Mouse (Mus musculus): ENCODE measurements around the gene Gm10197.
"Not testable (repeated sequence)": the region's sequence is repeated elsewhere in the genome, so short reads cannot be mapped to it uniquely, and the experiment has no call there.

Gm10197 gene

DNA sequence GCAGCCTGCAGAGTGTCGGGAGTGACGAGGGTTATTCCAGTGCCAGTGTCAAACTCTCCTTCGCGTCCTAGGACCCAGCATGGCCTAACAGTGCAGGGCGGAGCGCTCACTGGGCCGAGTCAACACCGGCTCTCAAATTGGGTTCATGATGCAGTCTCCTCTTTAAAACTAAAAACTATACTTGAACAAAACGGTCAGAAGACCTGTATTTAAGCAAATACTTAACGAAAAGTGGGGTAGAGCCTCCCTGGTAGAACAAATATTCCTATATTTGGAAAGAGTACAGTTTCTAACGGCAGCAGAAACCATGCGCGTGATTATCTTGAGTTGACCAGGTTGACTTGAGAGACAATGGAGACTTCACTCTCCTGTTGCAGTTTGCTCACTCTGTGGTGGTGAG lies at the start of gene Gm10197:
Gm10197 (minus strand) TSS at position 101 of the 400 bp plus-strand sequence.
- no peak for DNase-seq

- peak; percentile 39 for DNase-seq
These were observed 49.5 kb upstream of the Gm10197 start for GRCm38 (mm10) chr19:53420924-53421582.

DNA sequence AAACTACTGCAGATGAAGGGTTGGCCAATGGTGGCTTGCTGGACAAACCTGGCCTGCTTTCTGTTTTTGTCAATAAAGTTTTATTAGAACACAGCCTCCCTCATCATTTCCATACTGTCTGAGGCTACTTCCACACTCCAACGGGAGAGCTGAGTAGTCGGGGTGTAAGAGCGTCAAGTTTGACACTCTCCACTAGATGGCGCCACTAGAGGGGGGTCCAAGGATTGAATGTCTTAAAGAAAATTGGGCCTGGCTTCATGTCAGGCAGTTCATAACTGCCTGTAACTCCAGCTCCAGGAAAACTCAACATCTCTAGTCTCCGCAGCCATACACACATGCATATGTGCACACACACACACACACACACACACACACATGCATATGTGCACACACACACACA lies 48.3 kb upstream of the Gm10197 start:
- no peak for DNase-seq

- peak; percentile 62 for DNase-seq
These were observed 43.6 kb upstream of the Gm10197 start for GRCm38 (mm10) chr19:53415198-53415597.

- DNase-seq = no peak
These were observed 43.1 kb upstream of the Gm10197 start for GRCm38 (mm10) chr19:53414650-53415049.

DNA sequence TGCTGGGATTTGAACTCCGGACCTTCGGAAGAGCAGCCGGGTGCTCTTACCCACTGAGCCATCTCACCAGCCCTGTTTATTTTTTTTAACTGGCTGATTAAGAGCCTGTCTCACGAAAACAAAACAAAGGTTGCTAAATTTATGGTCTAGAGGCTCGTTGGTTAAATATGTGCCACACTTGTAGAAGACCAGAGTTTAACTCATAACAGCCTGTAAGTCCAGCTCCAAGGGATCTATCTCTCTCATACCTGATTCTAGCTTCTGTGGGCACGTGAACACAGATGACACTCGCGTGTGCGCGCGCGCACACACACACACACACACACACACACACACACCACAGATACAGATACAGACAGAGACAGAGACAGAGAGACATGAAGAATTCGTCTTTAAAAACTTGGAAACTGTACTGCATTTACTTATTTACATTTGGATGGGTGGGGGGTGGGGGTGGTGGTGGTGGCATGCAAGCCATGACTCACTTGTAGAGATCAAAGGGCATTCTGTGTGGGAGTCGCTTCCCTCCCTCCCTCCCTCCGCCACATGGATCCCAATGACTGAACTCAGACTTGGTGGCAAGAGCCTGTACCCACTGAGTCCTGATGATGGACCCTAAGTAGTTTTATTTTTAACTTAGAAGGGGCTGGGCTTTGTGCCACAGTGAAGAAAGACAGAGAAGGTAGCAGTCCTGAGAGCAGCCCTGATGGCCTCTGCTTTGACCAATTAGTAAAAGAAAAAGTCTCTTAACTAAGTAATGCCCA lies 42.2 kb upstream of the Gm10197 start:
- DNase-seq = no peak

- peak; percentile 58 for DNase-seq
These were observed 40.7 kb upstream of the Gm10197 start for GRCm38 (mm10) chr19:53412149-53412848.

GRCm38 (mm10) chr19:53409663-53410307 lies 38.2 kb upstream of the Gm10197 start:
- no peak for DNase-seq

DNA sequence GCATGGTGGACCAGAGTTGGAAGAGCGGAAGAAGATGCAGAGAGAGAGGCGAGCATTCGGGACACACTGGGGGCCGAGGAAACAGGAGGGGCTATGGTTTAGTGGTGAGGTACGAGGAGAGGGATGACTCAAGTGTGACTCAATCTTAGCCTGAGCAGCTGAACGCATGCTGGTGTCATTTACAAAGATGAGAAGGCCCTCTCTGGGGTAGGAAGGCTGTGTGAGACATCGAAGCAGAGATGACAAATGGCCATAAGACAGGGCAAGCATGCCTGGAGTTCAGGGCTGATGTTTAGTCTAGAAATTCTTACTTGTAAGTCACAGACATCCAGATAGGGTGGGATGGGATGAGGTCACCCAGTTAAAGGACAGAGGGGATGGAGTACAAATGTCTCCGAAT lies 36.8 kb upstream of the Gm10197 start:
- no peak for DNase-seq

DNA sequence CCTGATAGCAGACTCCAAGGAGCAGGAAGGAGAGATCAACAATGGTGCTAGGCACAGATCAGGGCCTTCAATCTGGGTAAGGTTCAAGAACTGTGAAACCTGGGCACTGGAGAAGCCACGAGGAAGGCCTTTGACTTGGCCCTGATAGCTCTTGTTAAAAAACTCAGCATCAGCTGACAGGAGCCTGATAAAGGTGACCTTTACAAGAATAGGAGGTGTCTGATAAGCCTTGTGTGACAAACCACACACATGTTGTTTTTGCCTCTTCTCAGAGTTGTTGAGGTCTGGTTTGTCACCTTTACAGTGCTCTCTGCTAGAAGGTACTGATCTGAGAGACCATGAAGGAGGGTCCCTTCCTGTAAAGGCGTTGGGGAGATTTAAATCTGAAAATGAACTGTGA lies 35.8 kb upstream of the Gm10197 start:
- no peak for DNase-seq

DNA sequence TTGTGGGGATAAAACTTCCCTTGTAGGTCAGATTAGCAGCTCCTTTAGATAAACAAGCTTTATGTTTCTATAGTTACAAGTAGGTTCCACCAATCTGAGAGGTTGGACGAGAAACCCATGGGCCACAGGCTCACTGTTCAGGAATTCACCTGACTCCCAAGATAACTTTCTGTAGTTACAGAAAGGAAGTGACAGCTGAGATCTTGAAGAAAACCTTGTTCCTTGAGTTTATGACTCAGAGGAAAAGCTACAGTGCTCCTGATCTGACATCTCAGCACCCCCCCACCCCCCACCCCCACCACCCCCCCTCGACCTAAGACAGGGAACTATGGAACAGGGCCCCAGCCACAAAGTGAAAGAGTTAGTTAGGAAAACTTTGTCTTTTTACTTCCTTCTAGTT lies 34.2 kb upstream of the Gm10197 start:
- DNase-seq = no peak

DNA sequence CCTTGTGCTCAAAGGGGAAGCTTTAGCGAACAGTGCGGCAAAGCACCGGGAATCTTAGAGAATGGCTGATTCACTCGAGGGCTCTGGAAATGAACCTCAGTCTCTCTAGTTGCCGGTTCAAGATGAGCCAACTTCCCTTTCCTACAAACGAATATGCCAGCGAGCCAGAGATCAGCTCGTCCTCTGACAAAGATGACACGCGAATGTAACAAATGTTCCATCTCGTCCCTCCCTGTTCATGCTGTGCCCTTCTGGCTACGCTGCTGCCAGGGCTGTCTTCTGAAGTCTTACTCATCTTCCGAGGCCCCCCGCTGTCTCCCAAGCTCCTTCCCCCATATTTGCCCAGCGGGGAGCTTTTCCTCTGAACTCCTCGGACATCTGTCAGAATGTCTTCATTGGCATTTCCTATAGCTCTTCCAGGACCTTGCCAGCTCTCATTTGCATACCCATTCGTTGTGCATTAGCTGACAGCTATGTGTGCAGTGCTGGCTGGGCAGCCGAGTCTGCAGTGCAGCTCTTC lies 33.3 kb upstream of the Gm10197 start:
- no peak for DNase-seq

- DNase-seq = no peak
These were observed 32.8 kb upstream of the Gm10197 start for GRCm38 (mm10) chr19:53404219-53404836.

DNA sequence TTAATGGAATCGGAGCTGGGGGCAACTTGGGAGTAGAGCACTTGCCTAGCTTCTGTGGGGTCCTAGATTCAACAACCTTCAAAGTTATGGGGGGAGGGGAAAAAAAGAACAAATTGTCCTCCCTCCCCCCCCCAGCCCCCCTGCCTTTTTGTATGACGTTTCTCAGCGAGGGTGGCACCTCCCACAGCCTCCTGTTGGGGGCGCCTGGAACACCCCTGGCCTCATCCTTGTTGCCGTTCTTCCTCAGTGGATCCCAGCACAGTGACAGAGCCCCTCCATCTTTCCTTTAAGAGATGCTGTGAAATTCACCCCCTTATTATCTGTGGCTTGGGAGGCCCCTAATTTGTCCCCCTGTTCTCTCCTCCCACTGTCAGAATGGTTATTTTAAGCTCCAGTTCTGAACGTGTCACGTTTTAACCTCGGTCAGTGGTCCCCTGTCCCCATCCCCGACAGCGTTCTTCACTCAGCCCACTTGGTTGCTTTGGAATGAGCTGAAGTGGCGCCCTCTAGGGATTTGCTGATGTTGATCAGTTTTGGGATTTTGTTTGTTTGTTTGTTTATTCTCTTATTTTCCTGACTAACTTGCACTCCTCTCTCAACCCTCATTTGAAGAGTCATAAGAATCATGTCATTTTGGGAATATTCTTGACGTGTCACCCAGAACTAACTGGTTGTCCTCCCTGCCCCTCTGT lies 31.3 kb upstream of the Gm10197 start:
- no peak for DNase-seq

DNA sequence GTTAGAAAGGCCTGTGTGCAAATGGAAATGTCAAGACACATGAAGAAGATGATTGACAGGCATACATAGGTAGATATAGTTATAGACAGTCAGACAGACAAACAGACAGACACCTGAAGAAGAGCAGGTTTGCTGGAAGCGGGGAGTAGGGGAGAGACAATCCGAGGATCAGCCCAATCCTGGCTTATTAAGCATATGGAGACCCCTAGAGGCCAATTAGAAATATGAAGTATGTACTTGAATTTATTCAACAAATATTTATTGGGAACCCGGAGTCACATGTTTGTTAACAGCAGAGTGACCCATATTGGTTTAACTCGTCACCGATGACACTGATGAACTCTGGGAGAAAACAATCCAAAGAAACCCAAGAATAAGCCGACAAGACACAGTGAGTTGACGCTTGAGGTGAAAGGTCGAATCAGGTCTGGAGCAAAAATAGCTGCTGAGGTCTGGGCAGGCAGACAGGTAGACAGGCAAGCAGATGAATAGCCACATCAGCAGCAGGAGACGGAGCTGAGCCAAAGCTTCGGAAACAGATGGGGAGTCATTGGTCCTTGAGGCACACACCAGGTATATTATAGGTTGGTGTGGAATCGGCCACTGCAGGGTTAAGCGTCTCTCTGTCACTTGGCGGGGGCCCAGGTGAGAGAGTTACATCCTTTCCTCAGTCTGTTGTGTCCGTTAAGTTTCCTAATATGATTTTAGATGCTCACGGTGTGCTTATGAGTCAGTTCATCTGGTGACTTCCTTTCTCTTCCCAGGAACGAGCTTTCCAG lies 29.0 kb upstream of the Gm10197 start:
- no peak for DNase-seq

- DNase-seq = no peak
These were observed 27.6 kb upstream of the Gm10197 start for GRCm38 (mm10) chr19:53399213-53399612.

- no peak for DNase-seq
These were observed 26.1 kb upstream of the Gm10197 start for GRCm38 (mm10) chr19:53397451-53398233.

GRCm38 (mm10) chr19:53395805-53396204 lies 24.2 kb upstream of the Gm10197 start:
- not testable (repeated sequence) for DNase-seq

DNA sequence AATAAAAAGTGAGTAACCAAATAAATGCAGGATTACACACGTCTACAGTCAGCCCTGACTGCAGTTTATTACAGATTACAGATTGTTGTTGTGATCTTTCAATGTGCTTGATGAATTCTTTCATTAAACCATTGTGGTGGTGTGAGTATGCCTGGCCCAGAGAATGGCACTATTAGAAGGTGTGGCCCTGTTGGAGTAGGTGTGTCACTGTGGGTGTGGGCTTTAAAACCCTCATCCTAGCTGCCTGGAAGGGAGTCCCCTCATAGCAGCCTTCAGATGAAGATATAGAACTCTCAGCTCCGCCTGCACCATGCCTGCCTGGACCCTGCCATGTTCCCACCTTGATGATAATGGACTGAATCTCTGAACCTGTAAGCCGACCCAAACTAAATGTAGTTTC lies 23.4 kb upstream of the Gm10197 start:
- DNase-seq = not testable (repeated sequence)

DNA sequence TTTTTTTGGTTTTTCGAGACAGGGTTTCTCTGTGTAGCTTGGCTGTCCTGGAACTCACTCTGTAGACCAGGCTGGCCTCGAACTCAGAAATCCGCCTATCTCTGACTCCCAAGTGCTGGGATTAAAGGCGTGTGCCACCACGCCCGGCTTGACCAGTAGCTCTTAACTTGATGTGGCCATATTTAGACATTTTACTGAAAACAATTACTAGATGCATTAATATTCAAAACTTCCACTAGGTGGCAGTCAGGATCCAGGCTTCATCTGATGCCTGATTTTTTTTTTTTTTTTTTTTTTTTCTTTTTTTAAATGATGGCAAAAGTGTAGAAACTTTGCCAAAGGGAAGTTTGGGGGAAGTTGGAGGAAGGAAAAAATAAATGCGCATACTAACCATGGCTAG lies 23.0 kb upstream of the Gm10197 start:
- DNase-seq = no peak

Measured in right cerebral cortex, postnatal 25 days (tissue).